Mouse (Mus musculus) forebrain, embryonic 12.5 days (tissue): Measurements from ENCODE around the gene Gng8. TPM values are rescaled to one million over a fixed set of nuclear protein-coding genes. Genes with fewer than 3 reads are reported as not detected.

ENCODE experiments used
- ATAC-seq: fragments of 200-750 bp; cut with Nextera tagmentation; 2 replicates; pipeline ENCODE4 v1.8.0; 2017; ENCODE audit warnings: moderate TSS enrichment; ENCODE audit not compliant: low FRiP score
- H3K27ac ChIP-seq: fragments of 300-500 bp; sonication (generic); 2 replicates; pipeline ENCODE4 v1.5.1; 2016; ENCODE audit warnings: mild to moderate bottlenecking
- H3K27me3 ChIP-seq: fragments of 300-500 bp; sonication (generic); 2 replicates; pipeline ENCODE4 v1.6.1; 2016; ENCODE audit warnings: mild to moderate bottlenecking
- H3K36me3 ChIP-seq: fragments of 300-500 bp; sonication (generic); replicated peaks from 2 replicates; pipeline ENCODE4 v1.6.1; 2016; ENCODE audit warnings: mild to moderate bottlenecking
- H3K4me1 ChIP-seq: fragments of 300-500 bp; sonication (generic); 2 replicates; pipeline ENCODE4 v1.6.1; 2016
- H3K4me2 ChIP-seq: fragments of 300-500 bp; sonication (generic); 2 replicates; pipeline ENCODE4 v1.6.1; 2016; ENCODE audit warnings: mild to moderate bottlenecking, moderate library complexity
- H3K4me3 ChIP-seq: fragments of 300-500 bp; sonication (generic); replicated peaks from 2 replicates; pipeline ENCODE4 v1.5.1; 2016; ENCODE audit warnings: mild to moderate bottlenecking
- H3K9ac ChIP-seq: fragments of 300-500 bp; sonication (generic); 2 replicates; pipeline ENCODE4 v1.6.1; 2016; ENCODE audit warnings: mild to moderate bottlenecking
- H3K9me3 ChIP-seq: fragments of 300-500 bp; sonication (generic); 2 replicates; pipeline ENCODE4 v1.6.1; 2016
- WGBS: fragments of 180-500 bp; shearing (Covaris S2); methylation state at CpG from one replicate; pipeline ENCODE4 v1.1.7; 2016; 5-methylcytosine and 5-hydroxymethylcytosine counted together
- polyA plus RNA-seq: library from polyadenylated mRNA; unstranded; fragments of >200 nt; fragmentation: Nextera tagmentation; extraction: Ambion mirVana; gene quantifications from 2 replicates; pipeline ENCODE4 v1.2.1, GENCODE M21; 2016

Gene Gng8
- polyA plus RNA-seq, 1 experiment from 2014 or later = 14.7 TPM

GRCm38 (mm10) chr7:16877717-16878116, 13.9 kb upstream of the Gng8 start:
- no peak overlapping the region for H3K4me2 ChIP-seq
- no peak overlapping the region for H3K4me3 ChIP-seq
- no peak overlapping the region for H3K9ac ChIP-seq
- H3K27ac ChIP-seq = no peak overlapping the region
- peaks cover 41% of the 10 kb centered on the region for H3K4me1 ChIP-seq
- H3K9me3 ChIP-seq = no peaks in the 10 kb centered on the region
- peaks cover 6% of the 10 kb centered on the region; the same call in 1 of the 2 replicates for H3K36me3 ChIP-seq
- no peaks in the 10 kb centered on the region for H3K27me3 ChIP-seq
- 86% methylated on average over 3 of the region's 3 CpGs for WGBS
- ATAC-seq = no peak

GRCm38 (mm10) chr7:16879796-16880547, 11.6 kb upstream of the Gng8 start:
- peak; percentile 22; the same call in 1 of the 2 replicates for ATAC-seq
- H3K4me1 ChIP-seq = peaks cover 36% of the 10 kb centered on the region
- peak overlapping the region; percentile 12; the same call in 1 of the 2 replicates for H3K9ac ChIP-seq
- H3K4me2 ChIP-seq = peak overlapping the region; percentile 24; the same call in 1 of the 2 replicates
- no peaks in the 10 kb centered on the region for H3K9me3 ChIP-seq
- peak overlapping the region; percentile 75 for H3K27ac ChIP-seq
- H3K36me3 ChIP-seq = peaks cover 11% of the 10 kb centered on the region; the same call in 1 of the 2 replicates
- peaks cover 20% of the 10 kb centered on the region for H3K27me3 ChIP-seq
- H3K4me3 ChIP-seq = no peak overlapping the region
- WGBS = 16% methylated on average over 8 of the region's 9 CpGs

- WGBS = 10% methylated on average over 5 of the region's 5 CpGs
- Histone ChIP-seq H3K4me3 (no peak overlapping the region), H3K4me2 (peak overlapping the region; percentile 24; the same call in 1 of the 2 replicates), H3K9me3 (peaks cover 4% of the 10 kb centered on the region; the same call in 1 of the 2 replicates), H3K27ac (peak overlapping the region; percentile 75), H3K36me3 (peaks cover 17% of the 10 kb centered on the region; the same call in 1 of the 2 replicates), H3K9ac (no peak overlapping the region), H3K27me3 (peaks cover 26% of the 10 kb centered on the region), H3K4me1 (peaks cover 40% of the 10 kb centered on the region)
- ATAC-seq = no peak
These were observed 11.0 kb upstream of the Gng8 start for GRCm38 (mm10) chr7:16880615-16881014.

GRCm38 (mm10) chr7:16883162-16883561, 8.4 kb upstream of the Gng8 start:
- H3K9me3 ChIP-seq = peaks cover 13% of the 10 kb centered on the region
- no peak overlapping the region for H3K9ac ChIP-seq
- no peak overlapping the region for H3K27ac ChIP-seq
- no peak for ATAC-seq
- peaks cover 28% of the 10 kb centered on the region for H3K36me3 ChIP-seq
- H3K4me1 ChIP-seq = peaks cover 23% of the 10 kb centered on the region
- 98% methylated on average over 6 of the region's 6 CpGs for WGBS
- H3K27me3 ChIP-seq = peaks cover 47% of the 10 kb centered on the region
- H3K4me2 ChIP-seq = no peak overlapping the region
- H3K4me3 ChIP-seq = no peak overlapping the region

GRCm38 (mm10) chr7:16884334-16884733, 7.3 kb upstream of the Gng8 start:
- no peak overlapping the region for H3K4me2 ChIP-seq
- WGBS = 45% methylated on average over 4 of the region's 4 CpGs
- H3K4me1 ChIP-seq = peaks cover 23% of the 10 kb centered on the region
- no peak overlapping the region for H3K9ac ChIP-seq
- peaks cover 54% of the 10 kb centered on the region for H3K27me3 ChIP-seq
- no peak for ATAC-seq
- H3K9me3 ChIP-seq = peaks cover 13% of the 10 kb centered on the region
- peaks cover 24% of the 10 kb centered on the region for H3K36me3 ChIP-seq
- no peak overlapping the region for H3K4me3 ChIP-seq
- no peak overlapping the region for H3K27ac ChIP-seq

- H3K36me3 ChIP-seq = peaks cover 22% of the 10 kb centered on the region
- peak overlapping the region; percentile 37 for H3K4me3 ChIP-seq
- H3K4me2 ChIP-seq = peak overlapping the region; percentile 24
- H3K27me3 ChIP-seq = peaks cover 61% of the 10 kb centered on the region
- peaks cover 13% of the 10 kb centered on the region for H3K9me3 ChIP-seq
- ATAC-seq = 0 out of 2 replicates have a peak, but pooled peaks have one; percentile 36
- 0 out of 2 replicates have a peak overlapping the region, but pooled peaks have one; percentile 0 for H3K9ac ChIP-seq
- 11% methylated on average over 64 of the region's 95 CpGs for WGBS
- H3K27ac ChIP-seq = no peak overlapping the region
- peaks cover 15% of the 10 kb centered on the region for H3K4me1 ChIP-seq
These were observed 6.3 kb upstream of the Gng8 start for GRCm38 (mm10) chr7:16885271-16885776.

GRCm38 (mm10) chr7:16885905-16886304, 5.7 kb upstream of the Gng8 start:
- 0 out of 2 replicates have a peak, but pooled peaks have one; percentile 19 for ATAC-seq
- peaks cover 15% of the 10 kb centered on the region for H3K4me1 ChIP-seq
- WGBS = 39% methylated on average over 58 of the region's 59 CpGs
- peaks cover 13% of the 10 kb centered on the region for H3K9me3 ChIP-seq
- H3K36me3 ChIP-seq = peaks cover 22% of the 10 kb centered on the region
- no peak overlapping the region; the same call in 1 of the 2 replicates for H3K4me2 ChIP-seq
- H3K9ac ChIP-seq = no peak overlapping the region
- no peak overlapping the region for H3K27ac ChIP-seq
- H3K27me3 ChIP-seq = peaks cover 66% of the 10 kb centered on the region
- H3K4me3 ChIP-seq = peak overlapping the region; percentile 37

- peak overlapping the region; percentile 62 for H3K4me2 ChIP-seq
- peak overlapping the region; percentile 25; the same call in 1 of the 2 replicates for H3K27ac ChIP-seq
- no peak for ATAC-seq
- H3K27me3 ChIP-seq = peaks cover 73% of the 10 kb centered on the region
- 0 out of 2 replicates have a peak overlapping the region, but pooled peaks have one; percentile 0 for H3K9ac ChIP-seq
- H3K4me3 ChIP-seq = 0 out of 2 replicates have a peak overlapping the region, but pooled peaks have one; percentile 30
- H3K36me3 ChIP-seq = peaks cover 12% of the 10 kb centered on the region
- peaks cover 46% of the 10 kb centered on the region for H3K4me1 ChIP-seq
- H3K9me3 ChIP-seq = peaks cover 10% of the 10 kb centered on the region
- 39% methylated on average over 6 of the region's 6 CpGs for WGBS
These were observed 1.1 kb upstream of the Gng8 start for GRCm38 (mm10) chr7:16890536-16890935.

GRCm38 (mm10) chr7:16890944-16891343, 642 bp upstream of the Gng8 start:
- Histone ChIP-seq H3K4me1 (peaks cover 47% of the 10 kb centered on the region), H3K4me3 (0 out of 2 replicates have a peak overlapping the region, but pooled peaks have one; percentile 30), H3K4me2 (peak overlapping the region; percentile 62), H3K9me3 (peaks cover 6% of the 10 kb centered on the region), H3K27me3 (peaks cover 68% of the 10 kb centered on the region), H3K36me3 (peaks cover 9% of the 10 kb centered on the region), H3K9ac (0 out of 2 replicates have a peak overlapping the region, but pooled peaks have one; percentile 0), H3K27ac (0 out of 2 replicates have a peak overlapping the region, but pooled peaks have one; percentile 57)
- 3% methylated on average over 20 of the region's 23 CpGs for WGBS
- no peak for ATAC-seq

- H3K9me3 ChIP-seq = no peaks in the 10 kb centered on the region
- WGBS = 39% methylated on average over 9 of the region's 9 CpGs
- H3K36me3 ChIP-seq = no peaks in the 10 kb centered on the region
- H3K9ac ChIP-seq = no peak overlapping the region
- peaks cover 59% of the 10 kb centered on the region for H3K27me3 ChIP-seq
- H3K4me1 ChIP-seq = peaks cover 47% of the 10 kb centered on the region
- peak overlapping the region; percentile 30 for H3K4me3 ChIP-seq
- peak overlapping the region; percentile 62; the same call in 1 of the 2 replicates for H3K4me2 ChIP-seq
- no peak; the same call in 1 of the 2 replicates for ATAC-seq
- no peak overlapping the region for H3K27ac ChIP-seq
These were observed 755 bp downstream of the Gng8 start for GRCm38 (mm10) chr7:16892352-16892730.

- no peaks in the 10 kb centered on the region for H3K9me3 ChIP-seq
- H3K27ac ChIP-seq = peak overlapping the region; percentile 76
- H3K9ac ChIP-seq = peak overlapping the region; percentile 40
- H3K4me1 ChIP-seq = peaks cover 47% of the 10 kb centered on the region
- H3K36me3 ChIP-seq = no peaks in the 10 kb centered on the region
- peak overlapping the region; percentile 62 for H3K4me2 ChIP-seq
- H3K27me3 ChIP-seq = peaks cover 49% of the 10 kb centered on the region
- H3K4me3 ChIP-seq = peak overlapping the region; percentile 11; the same call in 1 of the 2 replicates
- 10% methylated on average over 5 of the region's 6 CpGs for WGBS
- ATAC-seq = no peak
These were observed 2.0 kb downstream of the Gng8 start for GRCm38 (mm10) chr7:16893612-16894011.

GRCm38 (mm10) chr7:16894279-16894678, 2.7 kb downstream of the Gng8 start:
- Histone ChIP-seq H3K4me2 (peak overlapping the region; percentile 62), H3K9me3 (no peaks in the 10 kb centered on the region), H3K9ac (0 out of 2 replicates have a peak overlapping the region, but pooled peaks have one; percentile 21), H3K27me3 (peaks cover 44% of the 10 kb centered on the region), H3K27ac (peak overlapping the region; percentile 76), H3K36me3 (no peaks in the 10 kb centered on the region), H3K4me3 (peak overlapping the region; percentile 28), H3K4me1 (peaks cover 47% of the 10 kb centered on the region)
- 0% methylated on average over 4 of the region's 4 CpGs for WGBS
- peak; percentile 74 for ATAC-seq
